Mouse (Mus musculus) adrenal gland, postnatal 10 days (tissue): ENCODE measurements around the gene Map3k10. TPM values are rescaled to one million over a fixed set of nuclear protein-coding genes. Genes with fewer than 3 reads are reported as not detected.
"Not testable (repeated sequence)": the region's sequence is repeated elsewhere in the genome, so short reads cannot be mapped to it uniquely, and the experiment has no call there.

Experiments used
- DNase-seq: peaks from one replicate; pipeline ENCODE4 v3.0.0; 2021; ENCODE audit warnings: mixed read lengths
- total RNA-seq, 2 experiments: library from RNA; stranded (reverse); gene quantifications; 2 replicates each; pipeline ENCODE4 v1.2.3; 2021

Gene Map3k10
- total RNA-seq, 2 experiments from 2014 or later, result 25.9 to 26.6 TPM

- no peak for DNase-seq
These were observed 19.7 kb downstream of the Map3k10 start for GRCm38 (mm10) chr7:27654607-27655276.

DNA sequence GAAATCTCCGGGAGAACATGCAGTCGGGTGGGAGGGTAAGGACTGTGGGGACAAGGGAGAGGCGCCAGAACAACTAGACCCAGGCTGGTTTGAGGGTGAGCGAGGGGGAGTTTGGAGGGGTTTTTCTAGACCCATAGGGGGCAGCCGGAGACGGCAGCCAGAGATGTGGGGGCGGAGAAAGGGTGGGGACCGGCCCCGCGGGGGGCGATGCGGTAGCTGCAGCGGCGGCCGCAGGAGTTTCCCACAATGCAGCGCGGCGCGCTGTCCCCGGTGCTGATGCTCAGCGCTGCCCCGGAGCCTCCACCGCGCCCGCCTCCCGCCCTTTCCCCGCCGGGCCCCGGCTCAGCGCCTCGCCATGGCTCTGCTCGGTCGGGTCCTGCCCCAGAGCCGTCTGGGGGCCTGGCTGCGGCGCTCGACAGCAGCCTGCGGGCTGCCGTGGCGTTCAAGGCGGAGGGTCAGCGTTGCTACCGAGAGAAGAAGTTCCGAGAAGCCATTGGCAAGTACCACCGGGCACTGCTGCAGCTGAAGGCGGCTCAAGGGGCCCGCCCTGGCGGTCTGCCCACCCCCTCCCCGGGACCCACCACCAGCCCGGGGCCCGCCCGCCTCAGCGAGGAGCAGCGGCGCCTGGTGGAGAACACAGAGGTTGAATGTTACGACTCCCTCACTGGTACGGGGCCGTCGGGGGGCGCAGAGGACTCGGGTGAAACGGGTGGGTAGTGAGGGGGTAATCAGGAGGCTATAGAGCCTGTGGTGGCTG is 20.5 kb downstream of the Map3k10 start, which contains the start of gene Ttc9b:
Gene Ttc9b, plus strand, starts transcription at position 235 of the 757 bp plus-strand sequence.
- peak; percentile 71 for DNase-seq

DNA sequence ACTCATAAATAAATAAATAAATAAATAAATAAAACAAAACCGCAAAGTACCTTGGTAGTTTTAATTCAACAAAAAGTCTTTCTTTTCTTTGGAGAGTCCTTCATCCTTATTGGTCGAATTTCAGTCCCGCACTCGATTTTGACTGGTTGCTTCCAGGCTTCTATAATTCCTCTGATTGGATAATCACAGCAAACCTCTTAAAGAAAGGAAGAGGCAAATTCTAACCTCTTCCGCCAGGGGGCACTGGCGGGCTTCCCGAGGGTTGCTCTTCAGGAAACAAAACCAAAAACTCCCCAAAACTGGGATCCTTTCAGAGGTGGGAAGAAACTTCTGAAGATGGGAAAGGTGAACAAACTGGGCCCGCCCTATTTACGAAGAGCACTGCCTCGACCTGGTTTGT is 23.4 kb downstream of the Map3k10 start:
- DNase-seq, result peak; percentile 88

- DNase-seq, result no peak
These were observed 24.7 kb downstream of the Map3k10 start for GRCm38 (mm10) chr7:27649723-27650122.

- no peak for DNase-seq
These were observed 27.0 kb downstream of the Map3k10 start for GRCm38 (mm10) chr7:27647281-27648002.

DNA sequence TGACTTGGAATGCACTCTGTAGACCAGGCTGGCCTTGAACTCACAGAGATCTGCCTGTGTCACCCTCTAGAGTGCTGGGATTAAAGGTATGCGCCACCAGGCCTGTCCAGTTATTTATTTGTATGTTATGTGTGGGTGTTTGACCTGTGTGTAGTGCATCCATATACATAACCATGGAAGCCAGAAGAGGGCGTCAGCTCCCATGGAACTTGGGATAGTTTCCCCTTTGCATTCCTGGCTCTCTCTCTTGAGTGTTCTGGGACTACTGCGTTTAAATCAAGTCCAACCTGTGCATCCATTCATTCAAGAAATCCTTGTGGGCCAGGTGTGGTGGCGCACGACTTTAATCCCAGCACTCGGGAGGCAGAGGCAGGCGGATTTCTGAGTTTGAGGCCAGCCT is 27.9 kb downstream of the Map3k10 start:
- no peak for DNase-seq

- DNase-seq, result no peak
These were observed 29.9 kb downstream of the Map3k10 start for GRCm38 (mm10) chr7:27644471-27644870.

GRCm38 (mm10) chr7:27635094-27635493 is 39.3 kb downstream of the Map3k10 start:
- not testable (repeated sequence) for DNase-seq

GRCm38 (mm10) chr7:27634691-27635090 is 39.7 kb downstream of the Map3k10 start:
- DNase-seq, result no peak

GRCm38 (mm10) chr7:27633166-27633565 is 41.2 kb downstream of the Map3k10 start:
- DNase-seq, result no peak

DNA sequence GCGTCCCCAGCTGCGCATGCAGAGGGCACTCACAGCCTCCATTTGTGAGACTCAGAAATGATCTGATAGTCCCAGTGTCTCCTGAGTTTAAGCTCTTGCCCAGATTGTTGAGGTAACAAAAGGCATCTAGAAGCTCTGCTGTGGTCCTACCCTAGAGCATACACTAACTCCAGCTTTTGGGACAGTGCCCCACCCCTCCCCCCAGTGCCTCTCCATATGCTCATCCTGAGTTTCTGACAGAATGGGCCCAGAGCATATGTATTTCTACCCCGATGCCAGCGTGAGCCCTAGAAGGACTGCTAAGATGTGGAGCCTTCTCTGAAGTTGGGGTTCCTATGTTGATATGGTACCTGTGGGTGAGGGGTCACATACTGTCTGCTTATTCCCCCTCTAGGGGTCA is 43.0 kb downstream of the Map3k10 start:
- DNase-seq, result no peak

DNA sequence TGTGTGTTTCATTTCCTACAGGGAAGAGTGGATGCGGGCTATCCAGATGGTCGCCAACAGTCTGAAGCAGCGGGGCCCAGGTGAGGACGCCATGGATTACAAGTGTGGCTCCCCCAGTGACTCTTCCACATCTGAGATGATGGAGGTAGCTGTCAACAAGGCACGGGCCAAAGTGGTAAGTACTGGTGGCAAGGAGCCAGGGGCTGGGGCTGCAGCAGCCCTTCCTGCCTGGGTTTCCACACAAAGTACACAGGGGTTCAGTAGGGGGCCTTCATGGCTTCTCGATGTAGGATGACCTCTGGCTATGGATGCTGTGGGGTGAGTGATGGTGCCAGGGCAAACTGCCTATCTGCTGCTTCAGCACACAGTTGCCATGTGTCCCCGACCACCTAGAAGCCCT is 45.6 kb downstream of the Map3k10 start:
- DNase-seq, result not testable (repeated sequence)

GRCm38 (mm10) chr7:27628190-27628589 is 46.2 kb downstream of the Map3k10 start:
- no peak for DNase-seq

DNA sequence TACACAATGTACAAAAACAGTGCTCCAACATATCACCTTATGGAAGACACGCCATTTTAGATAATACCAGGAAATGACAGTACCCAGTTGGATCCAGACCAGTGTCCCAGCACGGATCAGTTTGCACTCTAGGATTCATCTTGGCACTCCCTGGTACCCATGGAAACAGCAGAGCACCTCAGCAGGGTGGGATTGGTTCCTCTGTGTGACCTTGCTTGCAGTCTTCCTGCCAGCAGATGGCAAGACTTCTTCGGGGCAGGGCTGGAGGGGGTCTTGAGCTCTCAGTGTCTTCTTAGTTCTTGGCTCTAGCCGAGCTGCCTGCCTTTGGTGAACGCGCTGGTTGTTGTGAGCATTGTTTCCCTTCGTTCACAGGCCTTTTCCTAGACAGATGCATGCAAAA is 46.7 kb downstream of the Map3k10 start:
- no peak for DNase-seq

DNA sequence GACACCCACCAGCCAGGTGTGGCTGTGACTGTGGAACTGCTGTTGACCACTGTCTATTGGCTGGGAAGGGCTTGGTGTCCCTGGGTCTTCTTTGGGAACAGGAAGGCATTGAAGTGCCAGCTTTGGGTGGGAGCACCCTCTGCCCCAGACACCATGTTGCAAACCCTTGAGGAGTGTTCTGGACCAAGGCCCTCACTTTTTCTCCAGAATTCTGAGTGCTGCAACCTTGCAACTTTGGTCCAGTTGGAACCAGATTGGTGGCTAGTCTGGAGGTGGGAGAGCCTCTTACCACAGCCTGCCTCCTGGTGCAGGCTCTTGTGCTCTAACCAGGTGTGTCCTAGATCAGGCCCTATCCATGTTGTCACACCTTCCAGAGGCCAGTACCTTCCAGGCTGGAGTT is 49.4 kb downstream of the Map3k10 start:
- peak; percentile 69 for DNase-seq

GRCm38 (mm10) chr7:27622234-27622633 is 52.2 kb downstream of the Map3k10 start:
- no peak for DNase-seq

DNA sequence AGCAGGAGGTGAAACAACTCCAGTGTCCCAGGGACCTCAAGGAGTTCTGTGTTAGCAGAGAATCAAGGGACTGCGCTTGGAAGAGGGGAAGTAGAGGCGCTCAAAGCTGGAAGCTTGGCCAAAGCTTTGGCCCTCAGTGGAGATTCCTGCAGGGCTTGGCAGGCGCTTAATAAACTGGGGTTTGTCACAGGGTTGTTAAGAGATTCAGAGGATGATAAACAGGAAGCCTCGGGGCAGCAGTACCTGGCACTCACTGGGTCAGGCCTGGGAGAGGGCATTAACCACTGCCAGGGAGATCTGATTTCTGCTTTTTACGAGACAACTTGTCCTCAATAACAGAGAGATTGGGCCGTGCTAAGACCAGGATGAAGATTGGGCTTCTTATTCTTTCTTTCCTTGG is 53.4 kb downstream of the Map3k10 start:
- DNase-seq, result peak; percentile 12

GRCm38 (mm10) chr7:27613751-27614499 is 60.5 kb downstream of the Map3k10 start:
- DNase-seq, result no peak

DNA sequence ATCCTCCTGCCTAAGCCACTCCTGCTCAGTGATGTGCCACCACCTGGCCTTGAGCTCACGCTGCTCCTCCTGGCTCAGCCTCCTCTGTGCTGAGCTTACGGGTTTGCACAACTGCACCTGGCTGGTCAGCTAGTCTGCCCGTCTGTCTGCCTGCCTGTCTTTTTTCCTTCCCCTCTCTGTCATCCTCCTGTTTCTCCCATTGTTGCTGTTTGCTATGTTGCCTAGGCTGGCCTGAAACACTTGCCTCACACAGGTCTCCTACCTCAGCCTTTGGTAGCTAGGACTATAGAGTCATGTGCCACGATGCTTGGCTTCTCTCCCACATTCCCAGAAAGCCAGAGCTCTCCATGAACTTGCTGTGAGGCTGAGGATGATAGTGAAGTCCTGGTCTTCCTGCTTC is 61.5 kb downstream of the Map3k10 start:
- DNase-seq, result no peak

DNA sequence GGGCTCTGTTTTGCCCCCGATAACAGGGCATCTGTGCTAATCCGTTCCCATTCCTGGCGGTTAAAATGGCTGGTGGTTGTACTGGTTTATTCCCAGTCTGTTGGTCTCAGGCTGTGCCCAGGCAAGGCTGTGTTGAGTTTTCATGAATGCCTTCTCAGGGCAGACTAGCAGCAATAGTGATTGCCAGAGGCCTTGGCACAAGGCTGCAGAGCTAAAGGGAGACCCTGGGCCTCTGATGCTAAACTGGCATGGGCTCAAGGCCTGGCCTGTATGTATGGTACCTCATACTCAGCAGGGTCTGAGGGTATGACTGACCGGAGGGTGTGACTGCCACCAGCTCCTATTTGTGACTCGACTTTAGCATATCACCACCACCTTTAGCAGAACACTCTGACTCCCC is 63.5 kb downstream of the Map3k10 start:
- DNase-seq, result no peak

DNA sequence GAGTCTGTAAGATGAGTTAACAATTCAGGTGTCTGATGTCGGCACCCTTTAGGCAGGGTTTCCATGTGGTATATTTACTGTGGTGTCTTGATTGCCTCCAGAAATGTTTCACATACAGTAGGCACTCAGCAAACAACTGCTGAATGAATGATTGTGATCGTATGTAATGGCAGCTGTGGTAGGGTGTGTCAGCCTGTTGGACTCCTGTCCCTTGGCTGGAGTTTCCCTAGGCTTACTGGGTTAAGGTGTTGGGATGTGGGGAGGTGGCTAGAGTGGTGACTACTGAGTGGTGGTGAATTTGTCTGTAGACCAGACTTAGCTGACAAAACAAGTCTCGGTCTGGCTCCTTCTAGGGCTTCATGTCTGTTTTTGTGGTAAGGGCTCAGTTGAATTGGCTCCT is 64.0 kb downstream of the Map3k10 start:
- DNase-seq, result no peak

DNA sequence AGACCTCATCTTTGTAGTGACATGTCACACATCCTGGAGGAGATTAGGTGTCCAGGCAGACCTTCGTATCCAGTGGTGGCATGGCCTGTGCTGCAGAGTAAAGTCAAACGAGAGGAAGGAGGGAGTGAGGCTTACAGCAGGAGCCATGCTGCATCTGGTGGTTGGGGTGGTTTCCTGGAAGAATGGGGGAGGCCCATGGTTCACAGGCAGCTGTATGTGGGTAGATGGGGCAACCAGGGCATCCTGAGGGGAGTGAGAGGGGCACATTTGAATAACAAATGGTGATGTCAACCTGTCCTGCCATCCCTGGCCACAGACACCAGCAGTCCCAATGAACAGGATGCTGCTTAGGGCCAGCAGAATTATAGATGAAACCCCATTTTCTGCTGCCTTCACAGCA is 64.7 kb downstream of the Map3k10 start:
- no peak for DNase-seq
